Mouse (Mus musculus) forebrain, embryonic 12.5 days (tissue): ENCODE measurements around the gene Gm44502. TPM values are rescaled to one million over a fixed set of nuclear protein-coding genes. Genes with fewer than 3 reads are reported as not detected.
A peak's percentile ranks its signal among the peaks of the same experiment; 100 is the strongest.

ENCODE experiments used
- ATAC-seq: fragments of 200-750 bp; cut with Nextera tagmentation; 2 replicates; pipeline ENCODE4 v1.8.0; 2017; ENCODE audit warnings: moderate TSS enrichment; ENCODE audit not compliant: low FRiP score
- H3K27ac ChIP-seq: fragments of 300-500 bp; sonication (generic); 2 replicates; pipeline ENCODE4 v1.5.1; 2016; ENCODE audit warnings: mild to moderate bottlenecking
- H3K27me3 ChIP-seq: fragments of 300-500 bp; sonication (generic); 2 replicates; pipeline ENCODE4 v1.6.1; 2016; ENCODE audit warnings: mild to moderate bottlenecking
- H3K36me3 ChIP-seq: fragments of 300-500 bp; sonication (generic); replicated peaks from 2 replicates; pipeline ENCODE4 v1.6.1; 2016; ENCODE audit warnings: mild to moderate bottlenecking
- H3K4me1 ChIP-seq: fragments of 300-500 bp; sonication (generic); 2 replicates; pipeline ENCODE4 v1.6.1; 2016
- H3K4me2 ChIP-seq: fragments of 300-500 bp; sonication (generic); 2 replicates; pipeline ENCODE4 v1.6.1; 2016; ENCODE audit warnings: mild to moderate bottlenecking, moderate library complexity
- H3K4me3 ChIP-seq: fragments of 300-500 bp; sonication (generic); replicated peaks from 2 replicates; pipeline ENCODE4 v1.5.1; 2016; ENCODE audit warnings: mild to moderate bottlenecking
- H3K9ac ChIP-seq: fragments of 300-500 bp; sonication (generic); 2 replicates; pipeline ENCODE4 v1.6.1; 2016; ENCODE audit warnings: mild to moderate bottlenecking
- H3K9me3 ChIP-seq: fragments of 300-500 bp; sonication (generic); 2 replicates; pipeline ENCODE4 v1.6.1; 2016
- WGBS: fragments of 180-500 bp; shearing (Covaris S2); methylation state at CpG from one replicate; pipeline ENCODE4 v1.1.7; 2016; 5-methylcytosine and 5-hydroxymethylcytosine counted together
- polyA plus RNA-seq: library from polyadenylated mRNA; unstranded; fragments of >200 nt; fragmentation: Nextera tagmentation; extraction: Ambion mirVana; gene quantifications from 2 replicates; pipeline ENCODE4 v1.2.1, GENCODE M21; 2016

The Gm44502 gene
- 0.27 TPM in 1 of 2 replicates, not detected in the other for polyA plus RNA-seq

GRCm38 (mm10) chr15:89429352-89430221 lies at the start of gene Gm44502, which contains the start of the genes C730034F03Rik and Chkb:
Gene Gm44502 (minus strand): TSS chr15:89429696.
Gene C730034F03Rik (plus strand): TSS chr15:89429589.
Gene Chkb (minus strand): TSS chr15:89429908.
- Histone ChIP-seq H3K36me3 (peaks cover 25% of the 10 kb centered on the region), H3K9ac (peak within 1 kb of the TSS; percentile 70), H3K9me3 (no peaks in the 10 kb centered on the region), H3K27me3 (no peaks in the 10 kb centered on the region), H3K4me1 (peaks cover 16% of the 10 kb centered on the region), H3K27ac (peak within 1 kb of the TSS; percentile 91), H3K4me3 (peak within 1 kb of the TSS; percentile 77), H3K4me2 (peak within 1 kb of the TSS; percentile 91)
- WGBS = under 1% methylated on average over 70 of the region's 70 CpGs
- peak; percentile 95 for ATAC-seq

DNA sequence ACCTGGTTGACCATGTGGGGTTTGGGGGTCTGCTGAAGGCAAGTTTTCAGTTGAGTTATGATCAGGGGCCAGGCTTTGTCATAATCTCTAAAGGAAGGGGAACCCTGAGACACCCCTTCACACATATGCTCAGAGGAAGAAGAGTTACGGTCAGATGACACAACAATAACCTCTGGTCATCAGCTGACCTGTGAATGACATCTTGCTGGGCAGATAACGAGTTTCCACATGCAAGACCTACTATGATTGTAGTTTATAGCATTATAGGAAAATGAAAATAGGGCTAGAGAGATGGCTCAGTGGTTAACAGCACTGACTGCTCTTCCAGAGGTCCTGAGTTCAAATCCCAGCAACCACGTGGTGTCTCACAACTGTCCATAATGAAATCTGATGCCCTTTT lies 49.1 kb upstream of the Gm44502 start:
- Histone ChIP-seq H3K4me2 (no peak overlapping the region), H3K9me3 (no peaks in the 10 kb centered on the region), H3K27me3 (peaks cover 16% of the 10 kb centered on the region; the same call in 1 of the 2 replicates), H3K9ac (no peak overlapping the region), H3K36me3 (no peaks in the 10 kb centered on the region), H3K27ac (no peak overlapping the region), H3K4me3 (no peak overlapping the region), H3K4me1 (peaks cover 13% of the 10 kb centered on the region)
- no peak for ATAC-seq
- 86% methylated on average over 3 of the region's 3 CpGs for WGBS

- no peak for ATAC-seq
- no peak overlapping the region for H3K4me2 ChIP-seq
- WGBS = 49% methylated on average over 8 of the region's 8 CpGs
Observed at GRCm38 (mm10) chr15:89477806-89478205, 48.3 kb upstream of the Gm44502 start.

DNA sequence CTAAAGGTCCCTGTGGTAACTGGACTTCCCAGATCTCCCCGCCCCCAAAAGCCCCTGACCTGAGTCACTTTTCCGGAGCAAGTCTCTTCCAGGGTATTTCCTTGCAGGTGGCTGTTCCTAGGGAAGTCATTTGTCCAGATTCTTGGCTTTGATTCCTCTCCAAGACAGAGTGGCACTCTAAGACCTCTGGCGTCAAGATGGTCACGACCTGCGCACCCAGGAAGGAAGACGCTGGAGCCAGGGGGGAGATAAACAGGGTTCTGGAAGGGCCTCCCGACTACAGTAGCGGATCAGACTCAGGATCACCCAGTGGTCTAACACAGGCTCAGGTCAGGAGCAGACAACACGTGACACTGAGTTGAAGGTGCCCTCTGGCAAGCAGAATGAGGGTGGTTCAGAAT lies 47.6 kb upstream of the Gm44502 start, which contains the start of gene Arsa:
Gene Arsa (minus strand): TSS at position 335 of the 401 bp plus-strand sequence.
- Histone ChIP-seq H3K4me1 (peaks cover 13% of the 10 kb centered on the region), H3K4me3 (peak within 1 kb of the TSS; percentile 58), H3K36me3 (no peaks in the 10 kb centered on the region), H3K9ac (peak within 1 kb of the TSS; percentile 69), H3K4me2 (peak within 1 kb of the TSS; percentile 82), H3K27ac (peak within 1 kb of the TSS; percentile 66; the same call in 1 of the 2 replicates), H3K27me3 (peaks cover 16% of the 10 kb centered on the region; the same call in 1 of the 2 replicates), H3K9me3 (no peaks in the 10 kb centered on the region)
- ATAC-seq = no peak
- 29% methylated on average over 9 of the region's 9 CpGs for WGBS

More at GRCm38 (mm10) chr15:89477806-89478205, 48.3 kb upstream of the Gm44502 start:
- Histone ChIP-seq H3K4me3 (no peak overlapping the region), H3K36me3 (no peaks in the 10 kb centered on the region), H3K4me1 (peaks cover 13% of the 10 kb centered on the region), H3K9ac (no peak overlapping the region), H3K9me3 (no peaks in the 10 kb centered on the region), H3K27ac (no peak overlapping the region), H3K27me3 (peaks cover 16% of the 10 kb centered on the region; the same call in 1 of the 2 replicates)

DNA sequence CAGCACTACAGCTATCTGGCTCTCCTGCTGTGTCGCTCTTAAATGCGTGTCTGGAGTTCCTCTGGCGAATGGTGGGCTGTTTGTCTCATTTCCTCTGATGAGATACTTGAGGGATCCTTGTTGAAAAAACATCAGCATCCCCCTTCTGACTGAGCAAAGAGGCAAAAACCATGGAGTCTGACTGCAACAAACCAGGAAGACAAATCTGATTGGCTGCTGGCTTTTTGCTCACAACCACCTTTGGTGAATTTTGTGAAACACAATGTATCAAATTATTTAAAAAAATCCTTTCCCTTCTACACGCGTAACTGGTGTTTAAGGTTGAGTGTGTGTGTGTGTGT lies 46.9 kb upstream of the Gm44502 start:
- Histone ChIP-seq H3K27ac (peak overlapping the region; percentile 66; the same call in 1 of the 2 replicates), H3K4me2 (peak overlapping the region; percentile 82), H3K9me3 (no peaks in the 10 kb centered on the region), H3K4me1 (peaks cover 13% of the 10 kb centered on the region), H3K27me3 (peaks cover 16% of the 10 kb centered on the region; the same call in 1 of the 2 replicates), H3K36me3 (no peaks in the 10 kb centered on the region), H3K9ac (peak overlapping the region; percentile 69), H3K4me3 (peak overlapping the region; percentile 58)
- no peak for ATAC-seq
- 8% methylated on average over 5 of the region's 5 CpGs for WGBS

- Histone ChIP-seq H3K4me3 (peak overlapping the region; percentile 58), H3K4me2 (peak overlapping the region; percentile 82), H3K9me3 (no peaks in the 10 kb centered on the region), H3K27ac (peak overlapping the region; percentile 66; the same call in 1 of the 2 replicates), H3K4me1 (peaks cover 13% of the 10 kb centered on the region), H3K27me3 (peaks cover 16% of the 10 kb centered on the region; the same call in 1 of the 2 replicates), H3K9ac (peak overlapping the region; percentile 69), H3K36me3 (no peaks in the 10 kb centered on the region)
- 10% methylated on average over 43 of the region's 44 CpGs for WGBS
- ATAC-seq = peak; percentile 98
Observed at GRCm38 (mm10) chr15:89475611-89476474, 46.3 kb upstream of the Gm44502 start.

GRCm38 (mm10) chr15:89475293-89475600 lies 45.8 kb upstream of the Gm44502 start:
- H3K4me2 ChIP-seq = peak overlapping the region; percentile 82
- WGBS = 86% methylated on average over 7 of the region's 7 CpGs
- H3K9me3 ChIP-seq = no peaks in the 10 kb centered on the region
- H3K36me3 ChIP-seq = no peaks in the 10 kb centered on the region
- no peak for ATAC-seq
- H3K27ac ChIP-seq = no peak overlapping the region
- no peak overlapping the region for H3K4me3 ChIP-seq
- peaks cover 13% of the 10 kb centered on the region for H3K4me1 ChIP-seq
- H3K27me3 ChIP-seq = peaks cover 16% of the 10 kb centered on the region; the same call in 1 of the 2 replicates
- peak overlapping the region; percentile 69 for H3K9ac ChIP-seq

DNA sequence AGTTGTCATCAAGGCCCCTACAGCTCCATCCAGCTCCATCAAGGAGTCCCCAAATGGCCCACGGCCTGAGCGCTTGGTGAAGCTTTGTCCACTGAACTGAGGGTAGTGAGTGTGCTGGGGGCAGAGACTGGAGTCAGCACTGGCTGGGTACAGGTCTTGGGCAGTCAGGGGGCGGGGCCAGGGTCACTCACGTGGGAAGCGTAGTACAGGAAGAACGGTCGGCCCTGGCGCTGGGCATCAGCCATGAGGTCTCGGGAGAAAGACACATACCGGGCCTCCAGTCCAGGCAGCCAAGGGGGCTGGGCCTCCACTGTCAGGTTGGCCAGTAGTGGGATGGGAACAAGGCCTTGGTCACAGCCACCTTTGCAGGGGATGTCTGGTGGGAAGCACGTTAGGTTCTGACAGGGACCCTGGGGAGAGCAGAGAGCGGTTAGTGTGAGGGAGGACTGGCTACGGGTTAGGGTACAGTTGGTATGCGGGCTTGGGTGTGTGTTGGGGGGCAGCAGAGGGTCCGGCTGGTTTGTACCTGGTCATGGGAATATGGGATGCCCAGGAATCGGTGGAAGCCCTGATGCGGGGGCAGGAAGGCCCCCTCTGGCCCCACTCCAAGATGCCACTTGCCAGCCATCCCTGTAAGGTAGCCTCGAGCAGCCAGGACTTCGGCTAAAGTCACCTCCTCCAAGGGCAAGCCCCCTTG lies 45.2 kb upstream of the Gm44502 start:
- Histone ChIP-seq H3K27me3 (peaks cover 16% of the 10 kb centered on the region; the same call in 1 of the 2 replicates), H3K36me3 (no peaks in the 10 kb centered on the region), H3K27ac (no peak overlapping the region), H3K4me3 (no peak overlapping the region), H3K4me1 (peaks cover 13% of the 10 kb centered on the region), H3K4me2 (0 out of 2 replicates have a peak overlapping the region, but pooled peaks have one; percentile 82), H3K9me3 (no peaks in the 10 kb centered on the region), H3K9ac (0 out of 2 replicates have a peak overlapping the region, but pooled peaks have one; percentile 69)
- ATAC-seq = no peak
- 91% methylated on average over 19 of the region's 19 CpGs for WGBS

- ATAC-seq = no peak
- H3K4me1 ChIP-seq = peaks cover 13% of the 10 kb centered on the region
- no peak overlapping the region for H3K4me3 ChIP-seq
- H3K36me3 ChIP-seq = no peaks in the 10 kb centered on the region
- H3K27me3 ChIP-seq = peaks cover 16% of the 10 kb centered on the region; the same call in 1 of the 2 replicates
- 96% methylated on average over 8 of the region's 8 CpGs for WGBS
- H3K27ac ChIP-seq = no peak overlapping the region
- H3K9me3 ChIP-seq = no peaks in the 10 kb centered on the region
- H3K9ac ChIP-seq = no peak overlapping the region
- H3K4me2 ChIP-seq = no peak overlapping the region
Observed at GRCm38 (mm10) chr15:89473921-89474320, 44.4 kb upstream of the Gm44502 start.

- Histone ChIP-seq H3K27ac (no peak overlapping the region), H3K27me3 (peaks cover 14% of the 10 kb centered on the region; the same call in 1 of the 2 replicates), H3K4me1 (peaks cover 13% of the 10 kb centered on the region), H3K4me3 (no peak overlapping the region), H3K4me2 (no peak overlapping the region), H3K9ac (no peak overlapping the region), H3K9me3 (no peaks in the 10 kb centered on the region), H3K36me3 (no peaks in the 10 kb centered on the region)
- ATAC-seq = no peak
- WGBS = 82% methylated on average over 9 of the region's 9 CpGs
Observed at GRCm38 (mm10) chr15:89473370-89473769, 43.9 kb upstream of the Gm44502 start.

GRCm38 (mm10) chr15:89471476-89471875 lies 42.0 kb upstream of the Gm44502 start:
- Histone ChIP-seq H3K4me3 (no peak overlapping the region), H3K4me2 (no peak overlapping the region), H3K4me1 (peaks cover 11% of the 10 kb centered on the region), H3K27ac (no peak overlapping the region), H3K9me3 (no peaks in the 10 kb centered on the region), H3K9ac (no peak overlapping the region), H3K36me3 (no peaks in the 10 kb centered on the region), H3K27me3 (no peaks in the 10 kb centered on the region)
- WGBS = 95% methylated on average over 4 of the region's 4 CpGs
- ATAC-seq = no peak
